Mouse (Mus musculus) lung, postnatal 36 days (tissue): ENCODE results near the gene Mrgprf.

Experiments used
- DNase-seq: peaks from one replicate; pipeline ENCODE4 v3.0.0; 2022; ENCODE audit warnings: mixed read lengths

The Mrgprf gene

DNA sequence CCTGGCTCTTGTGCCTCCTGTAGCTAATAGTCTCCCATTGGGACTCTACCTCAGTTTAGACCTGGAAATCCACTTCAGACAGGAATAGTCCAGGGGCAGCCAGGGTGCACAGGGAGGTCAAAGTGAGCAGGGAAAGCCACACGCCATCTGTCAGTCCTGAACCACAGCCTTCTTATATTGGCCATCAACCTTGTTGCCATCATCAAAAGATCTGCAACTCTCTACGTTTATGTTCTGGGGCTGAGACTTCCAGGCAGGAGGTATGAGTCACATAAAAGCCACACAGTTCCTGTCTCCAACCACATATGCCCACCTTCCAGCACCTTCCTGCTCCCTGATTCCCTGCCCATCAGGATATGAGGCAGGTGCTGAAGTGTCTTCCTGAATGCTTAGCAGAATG is 37.3 kb downstream of the Mrgprf start:
- DNase-seq = no peak

DNA sequence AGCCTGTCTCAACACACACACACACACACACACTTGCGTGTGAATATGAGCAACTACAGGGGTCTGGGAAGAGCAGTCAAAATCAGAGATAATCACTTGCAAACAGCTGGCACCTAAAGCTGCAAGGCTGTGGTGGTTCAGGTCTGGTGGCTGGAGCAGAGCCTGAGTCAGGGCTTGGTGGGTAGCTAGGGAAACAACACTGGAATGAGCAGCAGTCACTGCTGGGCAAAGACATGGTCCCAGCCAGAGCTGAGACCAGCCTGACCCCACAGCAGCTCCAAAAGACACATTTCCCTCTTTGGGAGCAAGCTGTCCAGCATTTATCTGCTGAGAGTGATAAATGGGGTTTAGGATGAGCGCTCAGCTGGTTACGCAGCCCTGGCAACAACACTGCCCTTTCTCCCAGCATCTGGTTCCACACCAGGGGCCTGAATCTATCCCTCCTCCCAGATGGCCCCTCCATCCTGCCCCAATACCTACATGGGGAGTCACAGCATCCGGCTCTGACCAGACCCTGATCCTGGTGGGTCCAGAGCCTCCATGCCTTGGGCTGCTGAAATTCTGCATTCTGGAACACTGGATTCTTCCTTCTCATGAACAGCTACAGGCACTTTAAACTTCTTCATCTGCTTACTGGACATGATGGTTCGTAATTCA is 39.7 kb downstream of the Mrgprf start:
- no peak for DNase-seq
